Mouse (Mus musculus): ENCODE results near the gene Elp4.

Gene Elp4

DNA sequence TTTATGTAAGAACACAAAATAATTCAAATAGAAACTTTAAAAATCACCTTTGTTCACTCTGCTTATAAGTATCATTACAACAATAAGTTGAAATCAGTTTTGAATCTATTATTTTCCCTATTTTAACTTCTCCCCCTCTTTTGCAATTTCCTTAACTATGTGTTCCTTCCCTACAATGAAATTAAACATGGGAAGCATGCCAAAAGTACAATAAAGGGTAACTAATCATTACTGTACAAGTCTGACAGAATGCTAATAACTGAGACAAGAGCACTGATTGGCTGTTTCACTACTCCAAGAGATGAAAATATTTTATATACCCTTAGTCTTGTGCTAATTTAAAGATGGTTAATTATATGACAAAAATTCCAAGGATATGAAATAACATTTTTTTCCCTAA lies 99.2 kb downstream of the Elp4 start:
- no peak for DNase-seq (ENCODE audit: low spot score in 2 of 2)

DNA sequence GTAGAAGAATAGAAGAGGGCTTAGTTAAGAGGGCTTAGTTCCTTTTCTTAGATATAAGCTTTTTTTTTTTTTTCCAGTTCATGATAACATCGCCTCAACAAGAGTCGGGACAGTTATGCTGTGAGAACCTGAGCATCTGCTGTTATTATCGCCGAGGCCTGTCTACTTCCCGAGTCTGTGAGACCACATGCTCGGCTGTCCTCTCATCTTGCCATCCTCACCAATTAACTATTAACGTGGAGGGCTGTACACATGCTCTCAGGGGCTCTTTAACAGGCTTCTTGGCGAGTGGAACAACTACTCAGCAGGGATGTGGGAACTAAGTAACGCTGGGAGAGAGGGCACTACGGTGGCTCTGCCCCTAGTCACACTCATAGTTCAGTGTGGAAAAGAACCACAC lies 99.9 kb downstream of the Elp4 start:
- DNase-seq (ENCODE audit: low spot score in 2 of 2): peak in 1 of 2 experiments; percentile 35

DNA sequence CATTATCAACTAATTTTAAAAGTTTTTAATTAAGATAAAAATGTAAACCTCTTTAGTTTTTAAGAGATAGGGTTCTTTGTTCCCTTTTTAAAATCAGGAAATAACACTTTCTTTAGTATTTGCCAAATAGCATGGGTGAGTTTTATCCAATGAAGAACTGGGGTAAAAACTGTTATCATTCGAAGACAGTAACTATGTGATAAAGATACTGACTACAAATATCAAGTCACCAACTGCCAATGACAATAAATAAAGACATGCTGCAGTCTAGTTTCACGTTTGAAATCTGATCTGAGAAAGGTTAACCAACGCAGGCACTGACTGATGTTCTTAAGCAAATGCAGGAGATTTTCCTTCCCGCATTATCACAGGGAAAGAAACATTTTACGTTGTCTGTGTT lies 100.9 kb downstream of the Elp4 start:
- no peak for DNase-seq (ENCODE audit: low spot score in 2 of 2)

DNA sequence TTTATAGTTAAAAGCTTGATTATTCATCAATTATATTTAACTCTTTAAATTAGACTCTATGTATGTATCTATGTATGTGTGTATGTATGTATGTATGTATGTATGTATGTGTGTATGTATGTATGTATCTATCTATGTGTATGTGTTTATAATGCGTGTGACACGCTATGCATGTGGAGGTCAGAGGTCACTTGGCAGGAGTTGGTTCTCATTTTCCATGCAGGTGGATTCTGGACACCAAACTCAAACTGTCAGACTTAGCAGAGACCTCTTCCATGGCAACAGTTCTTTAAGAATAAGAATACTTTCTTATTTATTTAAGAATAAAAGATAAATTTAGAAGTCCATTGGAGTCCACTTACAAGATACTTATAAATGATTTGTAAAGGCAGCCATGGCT lies 101.5 kb downstream of the Elp4 start:
- DNase-seq (ENCODE audit: low spot score in 2 of 2): no peak

DNA sequence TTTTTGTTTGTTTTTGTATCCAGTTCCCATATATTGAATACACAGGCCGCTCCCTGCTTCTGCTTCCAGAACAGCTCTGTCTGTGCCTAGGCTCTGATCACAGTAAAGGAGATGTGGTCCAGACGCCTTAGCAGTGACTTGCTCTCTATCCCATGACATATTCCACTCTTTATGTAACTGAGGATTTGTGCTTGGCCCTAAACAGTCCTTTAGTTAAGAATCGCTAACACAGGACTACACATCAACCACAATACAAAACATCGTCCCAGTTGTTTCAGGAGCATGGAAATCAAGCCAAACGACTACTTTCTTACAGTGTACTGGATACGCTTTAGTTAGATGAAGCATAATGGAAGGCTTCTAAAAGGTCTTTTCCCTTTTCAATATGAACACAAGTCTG lies 102.8 kb downstream of the Elp4 start:
- no peak for DNase-seq (ENCODE audit: low spot score in 2 of 2)

DNA sequence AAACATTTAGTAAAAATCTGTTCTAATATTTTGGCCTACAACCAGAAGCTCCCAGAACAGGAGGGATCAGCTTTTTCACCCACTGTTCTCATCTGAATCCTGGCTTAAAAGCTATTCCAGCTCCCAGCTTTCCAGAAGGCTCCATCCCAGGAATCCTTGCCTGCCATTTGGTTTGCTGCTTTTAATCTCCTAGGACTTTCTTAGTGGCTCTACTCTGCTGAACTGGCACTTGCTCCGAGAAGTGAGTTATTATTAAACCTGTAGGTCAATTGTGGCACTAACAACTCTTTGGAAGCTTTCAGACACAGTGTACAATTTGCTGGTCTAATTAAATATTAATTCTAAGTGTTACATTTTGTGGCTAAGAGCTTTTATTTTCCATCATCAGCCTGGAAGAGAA lies 103.7 kb downstream of the Elp4 start:
- no peak for DNase-seq (ENCODE audit: low spot score in 2 of 2)

DNA sequence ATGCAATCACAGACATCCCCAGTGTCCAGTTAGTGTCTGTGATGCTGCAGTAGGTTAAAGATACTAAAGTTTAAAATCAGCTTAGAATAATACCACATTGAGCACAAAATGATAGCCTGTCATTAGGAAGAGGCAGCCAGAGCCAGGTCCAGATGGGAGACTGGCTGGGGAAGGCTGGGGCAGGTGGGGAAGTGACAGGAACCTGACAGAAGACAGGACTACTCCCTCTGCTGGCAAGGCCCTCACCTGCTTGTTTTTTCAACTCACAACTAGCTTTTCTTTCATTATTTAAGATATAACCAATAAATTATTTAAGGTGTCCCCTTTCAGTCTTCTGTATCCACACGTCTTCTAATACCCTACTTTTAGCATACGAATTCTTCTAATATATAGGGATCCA lies 104.5 kb downstream of the Elp4 start:
- DNase-seq (ENCODE audit: low spot score in 2 of 2): peak in 1 of 2 experiments; percentile 71

DNA sequence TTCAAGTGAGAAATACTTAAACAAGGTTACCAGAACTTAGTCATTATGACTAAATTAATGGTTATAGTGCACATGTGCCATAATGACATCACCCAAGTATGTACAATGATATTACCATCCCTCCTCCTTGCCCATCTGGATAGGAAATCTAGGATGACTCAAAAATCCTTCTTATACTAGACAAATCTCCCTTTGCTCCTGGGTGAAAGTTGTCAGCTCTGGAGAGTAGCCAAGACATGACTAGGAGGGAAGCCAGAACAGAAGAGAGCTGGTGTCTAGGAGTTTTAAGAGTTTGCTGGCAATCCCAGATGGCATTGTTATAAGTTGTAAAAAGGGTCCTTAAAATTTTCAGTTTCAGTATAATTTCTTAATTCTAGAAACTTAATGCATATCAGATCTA lies 106.5 kb downstream of the Elp4 start:
- peak in 1 of 2 experiments; percentile 38 for DNase-seq (ENCODE audit: low spot score in 2 of 2)

DNA sequence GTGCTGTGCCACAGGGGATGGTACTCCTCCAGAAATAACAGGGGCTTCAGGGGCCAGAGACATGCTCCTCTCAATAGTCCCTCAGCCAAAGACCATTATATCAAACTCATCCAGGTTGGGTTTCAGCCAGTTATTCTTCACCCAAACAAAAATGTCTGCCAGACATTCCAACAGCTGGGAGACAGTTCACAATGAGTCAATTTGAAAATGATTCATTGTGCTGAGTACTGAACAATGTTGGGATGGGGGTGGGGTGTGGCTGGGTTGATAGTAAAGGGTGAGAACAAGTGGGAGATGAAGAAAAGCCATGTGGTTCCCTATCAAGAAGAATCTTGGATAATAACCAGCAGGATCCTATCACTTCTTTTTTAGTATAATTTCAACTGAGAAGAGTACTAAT lies 108.3 kb downstream of the Elp4 start:
- DNase-seq (ENCODE audit: low spot score in 2 of 2): no peak

DNA sequence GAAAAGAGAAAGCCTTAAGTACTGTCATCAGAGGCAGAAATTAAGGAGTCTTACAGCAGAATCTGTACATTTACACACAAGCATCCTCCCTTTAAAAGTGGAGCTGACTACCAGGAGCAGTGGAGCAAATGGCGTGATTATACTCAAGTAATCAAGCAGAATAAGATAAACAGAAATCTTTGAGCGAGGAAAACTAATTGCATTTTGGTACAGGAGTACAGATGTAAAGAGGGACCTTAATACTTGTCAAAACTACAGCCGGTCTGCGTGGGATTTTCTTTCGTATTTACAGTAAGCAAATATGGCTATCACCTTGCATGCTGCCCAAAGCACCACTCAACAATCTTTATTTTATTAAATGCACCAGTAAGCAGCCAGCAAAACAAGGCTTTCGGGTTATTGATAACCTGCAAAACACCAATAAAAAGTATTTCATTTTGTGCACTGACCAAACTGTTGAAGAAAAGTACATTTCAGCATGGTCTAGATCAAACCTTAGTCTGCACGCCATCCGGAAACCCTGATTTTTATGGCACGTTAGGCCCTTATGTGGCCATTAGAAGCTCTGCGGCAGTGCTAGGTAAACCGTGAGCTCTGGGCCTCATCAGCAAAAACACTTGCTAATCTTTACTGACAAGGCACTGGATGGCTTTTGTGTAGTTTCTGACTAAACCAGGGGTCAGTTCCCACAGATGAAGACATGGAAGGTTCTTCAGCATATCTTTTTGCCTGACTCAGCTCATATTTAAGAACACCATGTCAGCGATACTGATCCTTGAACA lies 111.8 kb downstream of the Elp4 start:
- DNase-seq (ENCODE audit: low spot score in 2 of 2): no peak

DNA sequence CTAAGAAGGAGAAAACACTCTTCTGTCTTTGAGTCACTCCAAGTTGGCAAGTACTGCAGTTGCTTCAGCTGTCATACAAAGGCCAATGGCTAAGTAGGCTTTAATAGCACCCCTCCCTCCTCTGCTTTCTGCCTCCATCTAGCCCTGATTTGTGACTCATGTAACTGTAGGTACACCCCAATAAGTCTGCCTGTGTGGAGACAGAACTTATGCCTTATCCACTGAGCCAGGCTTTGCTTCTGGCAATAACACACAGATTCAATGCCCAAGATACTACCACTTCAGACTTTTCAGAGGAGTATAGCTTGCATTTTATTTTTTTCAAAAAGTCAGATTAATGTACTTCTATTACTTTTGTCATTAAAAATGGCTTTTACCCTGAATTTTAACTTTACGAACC lies 114.4 kb downstream of the Elp4 start:
- DNase-seq (ENCODE audit: low spot score in 2 of 2): no peak

DNA sequence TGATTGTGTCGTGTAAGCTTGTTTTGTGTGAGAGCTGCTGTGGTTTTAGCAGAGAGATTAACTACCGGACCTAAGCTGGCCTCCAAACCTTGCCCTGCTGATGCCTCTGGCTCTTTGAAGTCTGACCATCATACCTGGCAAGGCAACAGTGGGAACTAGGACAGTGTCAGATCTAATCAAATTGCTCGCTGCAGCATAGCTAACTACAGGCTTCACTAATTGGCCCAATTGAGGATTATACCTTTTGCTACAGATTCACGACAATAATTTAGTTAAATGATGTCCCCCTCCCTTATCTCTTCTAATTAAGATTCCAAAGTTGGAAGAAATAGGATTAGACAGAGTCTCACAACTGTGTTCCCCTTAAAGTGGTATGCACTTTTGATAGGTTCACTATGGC lies 116.6 kb downstream of the Elp4 start:
- no peak for DNase-seq (ENCODE audit: low spot score in 2 of 2)

DNA sequence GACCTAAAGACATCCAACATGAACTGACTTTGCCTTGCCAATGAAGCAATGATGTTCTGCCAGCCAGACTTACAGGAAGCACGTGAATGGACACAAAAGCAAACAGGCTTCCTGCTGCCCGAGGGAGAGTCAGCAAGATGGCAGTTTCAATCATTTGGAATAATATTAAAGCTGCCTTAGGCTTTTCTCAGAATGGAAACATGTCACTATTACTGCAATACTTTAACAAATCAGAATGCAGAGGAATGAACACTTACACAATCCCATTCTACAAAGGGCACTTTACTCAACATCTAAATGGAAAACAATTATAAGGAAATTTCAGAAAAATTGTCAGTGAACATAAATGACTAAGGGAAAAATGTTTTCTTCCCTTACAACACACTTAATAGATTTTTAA lies 117.4 kb downstream of the Elp4 start:
- DNase-seq (ENCODE audit: low spot score in 2 of 2): no peak

DNA sequence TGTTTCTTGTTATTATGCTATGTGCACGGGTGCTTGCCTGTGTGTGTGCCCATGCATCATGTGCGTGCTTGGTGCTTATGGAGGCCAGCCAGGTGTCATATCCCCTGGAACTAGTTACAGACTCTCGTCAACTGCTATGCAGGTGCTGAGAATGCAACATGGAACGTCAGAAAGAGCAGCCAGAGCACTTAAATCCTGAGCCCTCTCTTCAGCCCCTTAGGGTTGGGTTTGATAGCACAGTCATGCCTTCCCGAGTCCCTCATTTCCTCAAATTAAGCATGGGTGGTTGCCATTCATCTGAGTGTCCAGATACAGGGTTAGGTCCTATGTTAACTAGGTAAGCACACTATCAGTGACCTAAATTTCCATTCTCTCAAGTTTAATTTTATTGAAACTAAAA lies 121.5 kb downstream of the Elp4 start:
- no peak for DNase-seq (ENCODE audit: low spot score in 2 of 2)

DNA sequence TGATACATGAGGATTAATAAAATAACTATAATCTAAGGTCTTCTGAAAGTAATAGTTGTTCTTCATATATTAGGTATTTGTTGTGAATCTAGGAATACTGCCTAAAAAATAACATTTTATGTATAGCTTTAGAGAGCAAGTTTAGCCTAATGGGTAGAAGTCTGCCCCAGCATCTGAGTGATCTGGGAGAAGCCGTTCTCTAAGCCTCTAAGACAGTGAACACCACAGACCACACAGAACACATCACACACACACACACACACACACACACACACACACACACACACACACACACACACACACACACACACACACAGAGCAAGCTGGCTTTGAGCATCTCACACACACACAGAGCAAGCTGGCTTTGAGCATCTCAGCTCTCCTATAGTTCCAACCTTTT lies 123.6 kb downstream of the Elp4 start:
- no peak for DNase-seq (ENCODE audit: low spot score in 2 of 2)

DNA sequence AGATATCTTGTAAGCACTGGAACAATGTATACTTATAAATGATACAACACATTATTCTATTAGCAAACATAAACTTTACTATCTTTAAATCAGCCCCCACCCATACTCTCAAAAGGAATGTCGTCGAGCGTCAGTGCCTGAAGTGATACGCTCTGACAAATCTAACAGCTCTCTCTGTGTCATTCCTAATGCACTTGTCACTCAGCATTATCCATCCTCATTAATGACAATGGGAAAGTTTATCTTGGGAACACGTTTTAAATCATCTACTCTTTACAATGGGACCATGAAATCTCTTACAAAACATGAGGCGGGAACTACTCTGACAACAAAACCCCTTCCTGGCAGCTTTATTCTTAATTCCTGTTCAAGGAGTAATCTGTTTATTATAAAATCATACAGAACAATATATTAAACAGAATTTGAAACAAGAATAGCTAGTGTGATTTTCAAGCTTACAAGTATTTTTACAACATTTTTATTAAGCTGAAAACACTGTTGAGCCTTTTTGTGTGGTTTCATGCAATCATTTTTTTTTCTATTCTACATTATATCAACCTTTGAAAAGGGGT lies 125.0 kb downstream of the Elp4 start:
- no peak for DNase-seq (ENCODE audit: low spot score in 2 of 2)

DNA sequence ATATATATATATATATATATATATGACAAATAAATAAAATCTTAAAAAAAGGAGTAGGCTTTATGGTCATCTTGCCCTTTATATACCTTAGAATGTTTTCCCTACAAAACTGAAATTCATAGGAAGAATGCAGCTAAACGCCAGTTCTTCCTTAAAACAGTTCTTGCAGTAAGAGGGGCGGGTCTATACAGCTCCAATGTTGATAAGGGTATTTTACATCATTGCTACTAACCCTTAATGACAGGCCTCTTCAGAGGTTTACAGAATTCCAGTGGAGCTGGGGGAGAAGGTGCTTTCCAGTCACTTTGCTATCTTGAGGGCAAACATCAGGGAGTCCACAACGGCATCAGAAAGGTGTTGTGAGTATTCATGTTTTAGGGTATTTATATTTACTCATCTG lies 133.1 kb downstream of the Elp4 start:
- no peak for DNase-seq (ENCODE audit: low spot score in 2 of 2)

DNA sequence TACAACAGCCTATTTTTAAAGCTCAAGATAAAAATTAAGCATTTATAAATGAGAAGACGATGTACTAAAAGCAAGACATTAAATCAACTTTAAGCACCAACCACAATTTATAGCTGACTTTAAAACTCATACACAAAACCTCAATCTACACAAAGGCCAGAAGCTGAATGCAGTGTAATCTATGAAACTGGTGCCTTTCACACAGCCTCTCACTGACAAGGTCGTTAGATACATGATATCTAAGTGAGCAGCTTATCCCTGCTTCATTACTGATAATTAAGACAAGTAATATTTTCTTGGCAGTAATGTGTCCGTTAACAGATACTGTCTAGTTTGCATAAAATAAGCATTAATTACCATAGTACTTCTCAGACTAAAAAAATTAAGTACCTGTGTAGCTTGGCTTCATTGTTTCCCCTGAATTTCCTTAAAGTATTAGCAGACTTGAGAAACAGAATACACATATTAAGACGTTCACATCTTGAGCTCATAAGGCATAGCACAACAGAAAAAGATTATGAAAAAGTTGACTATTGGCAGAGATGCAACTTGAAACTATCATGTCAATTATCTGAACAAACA lies 134.5 kb downstream of the Elp4 start:
- no peak for DNase-seq (ENCODE audit: low spot score in 2 of 2)

DNA sequence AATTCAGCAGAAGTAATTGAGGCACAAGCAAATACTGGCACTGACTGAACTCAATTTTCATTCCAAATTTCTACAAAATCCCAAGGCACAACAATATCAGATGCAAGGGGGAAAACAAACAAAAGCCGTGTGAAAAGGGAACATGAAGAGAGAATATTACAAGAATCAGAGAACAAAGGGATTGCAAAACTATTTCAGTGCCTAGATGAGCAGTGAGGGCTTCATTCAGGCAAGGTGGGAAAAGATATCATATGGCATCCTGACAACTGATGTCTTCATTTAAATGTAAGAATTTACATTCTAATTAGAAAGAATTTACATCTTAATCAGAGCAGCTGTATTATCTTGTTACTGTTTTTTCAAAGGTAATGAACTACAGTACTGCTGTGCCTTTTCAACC lies 150.9 kb downstream of the Elp4 start:
- no peak for DNase-seq (ENCODE audit: low spot score in 2 of 2)

DNA sequence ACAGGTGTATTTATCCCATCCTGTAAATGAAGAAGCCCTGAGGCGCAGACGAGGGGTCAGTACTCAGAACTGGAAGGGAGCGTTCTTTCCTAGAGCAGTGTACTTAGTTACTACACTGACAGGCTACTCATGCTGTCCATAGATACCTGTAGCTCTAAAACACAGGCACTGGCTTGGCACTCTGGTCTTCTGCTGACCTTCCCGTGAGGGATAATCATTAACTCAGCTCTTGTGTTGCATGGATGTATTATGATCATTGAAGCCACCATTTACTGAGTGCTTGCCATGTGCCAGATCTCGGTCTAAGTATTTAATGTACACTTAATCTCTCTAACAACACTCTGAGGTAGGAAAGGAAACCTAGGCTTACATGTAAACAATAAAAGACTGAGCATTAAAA lies 155.3 kb downstream of the Elp4 start:
- DNase-seq (ENCODE audit: low spot score in 2 of 2): no peak

DNA sequence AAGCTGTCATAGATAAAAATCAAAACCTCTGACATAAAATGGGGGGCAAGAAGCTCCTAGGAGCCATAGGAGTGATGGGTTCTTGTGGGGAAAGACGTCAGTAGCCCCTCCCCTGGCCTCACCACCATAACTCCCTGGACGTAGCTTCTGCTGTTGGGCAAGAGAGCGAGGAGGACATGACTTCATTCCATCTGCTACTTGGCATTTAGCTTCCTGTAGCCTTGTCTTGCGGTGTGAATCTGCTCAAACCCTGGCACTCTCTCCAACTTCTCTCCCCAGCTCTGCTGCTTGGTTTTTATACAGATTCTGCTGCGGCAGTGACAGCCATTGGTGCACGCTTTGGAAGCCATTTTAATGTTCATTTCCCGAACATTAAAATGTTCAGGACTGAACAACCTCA lies 157.5 kb downstream of the Elp4 start:
- no peak for DNase-seq (ENCODE audit: low spot score in 2 of 2)

DNA sequence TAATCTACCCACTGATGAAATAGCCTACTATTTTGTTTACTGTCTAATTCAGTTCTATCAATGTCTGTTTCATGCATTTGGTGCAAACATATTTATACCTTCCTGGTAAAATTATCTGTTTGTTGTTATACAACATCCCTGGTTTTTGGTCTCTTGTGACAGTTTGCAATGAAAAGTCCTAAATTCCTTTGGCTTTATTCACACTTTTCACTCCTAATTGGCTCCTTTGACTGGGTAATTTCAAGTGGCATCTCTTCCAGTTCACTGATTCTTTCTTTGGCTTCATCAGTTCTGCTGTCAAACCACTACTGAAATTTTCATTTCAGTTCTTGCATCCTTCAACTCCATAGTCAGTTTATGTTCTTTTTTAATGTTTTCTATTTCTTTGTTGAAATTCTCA lies 168.2 kb downstream of the Elp4 start:
- DNase-seq (ENCODE audit: low spot score in 2 of 2): no peak

DNA sequence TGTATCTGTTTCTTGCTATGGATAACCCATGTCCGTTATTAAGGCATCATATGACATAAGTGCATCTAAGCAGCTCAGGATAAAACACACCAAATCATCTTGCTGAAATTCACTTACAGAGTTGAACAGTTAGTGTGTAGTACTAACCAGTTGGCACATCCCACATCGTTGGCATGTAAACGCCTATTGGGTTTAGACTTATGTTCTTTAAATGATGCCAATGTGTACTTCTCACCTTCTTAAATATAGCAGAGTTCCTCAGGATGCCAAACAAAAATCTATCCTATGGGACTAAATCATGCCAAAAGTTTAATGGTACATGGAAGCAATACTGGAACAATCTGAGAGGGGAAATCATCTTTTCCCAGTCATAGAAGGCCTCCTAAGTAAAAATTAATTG lies 173.7 kb downstream of the Elp4 start:
- no peak for DNase-seq (ENCODE audit: low spot score in 2 of 2)

DNA sequence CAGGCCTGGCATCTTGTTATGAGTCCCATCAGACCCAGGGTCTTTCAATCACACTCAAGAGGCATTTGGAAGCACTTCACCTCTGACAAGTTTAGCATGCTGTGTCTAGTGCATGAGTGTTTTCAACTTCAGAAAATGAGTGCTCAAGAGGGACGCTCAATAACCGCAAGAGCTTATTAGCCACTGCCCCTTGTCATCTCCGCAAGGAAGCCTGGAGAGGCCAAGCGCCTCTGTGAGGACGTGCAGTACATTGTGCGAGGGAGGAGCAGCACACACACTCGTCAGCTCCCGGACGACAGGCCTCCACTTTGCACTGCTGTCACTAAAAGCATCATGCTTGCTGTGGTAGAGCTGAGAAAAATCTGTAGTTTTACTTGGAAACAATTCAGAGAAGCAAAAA lies 177.7 kb downstream of the Elp4 start:
- no peak for DNase-seq (ENCODE audit: low spot score in 2 of 2)
